Mouse (Mus musculus) hindbrain, embryonic 14.5 days (tissue): ENCODE results near the gene Ggct. TPM values are rescaled to one million over a fixed set of nuclear protein-coding genes. Genes with fewer than 3 reads are reported as not detected.

Experiments
- ATAC-seq: fragments of 200-750 bp; cut with Nextera tagmentation; 2 replicates; pipeline ENCODE4 v1.8.0; 2017; ENCODE audit warnings: moderate number of reproducible peaks, mild to moderate bottlenecking, moderate TSS enrichment, moderate library complexity; ENCODE audit not compliant: low FRiP score
- DNase-seq: peaks from one replicate; pipeline ENCODE4 v3.0.0-alpha.2; 2015; ENCODE audit warnings: low spot score
- H3K27ac ChIP-seq: fragments of 300-500 bp; sonication (generic); 2 replicates; pipeline ENCODE4 v1.5.1; 2014; ENCODE audit warnings: mild to moderate bottlenecking, moderate library complexity
- H3K27me3 ChIP-seq: fragments of 300-500 bp; sonication (generic); 2 replicates; pipeline ENCODE4 v1.6.1; 2014; ENCODE audit warnings: mild to moderate bottlenecking, low read length, mixed read lengths; ENCODE audit not compliant: control insufficient read depth, insufficient read depth
- H3K36me3 ChIP-seq: fragments of 300-500 bp; sonication (generic); replicated peaks from 2 replicates; pipeline ENCODE4 v1.6.1; 2014; ENCODE audit not compliant: control insufficient read depth, insufficient read depth
- H3K4me1 ChIP-seq: fragments of 300-500 bp; sonication (generic); replicated peaks from 2 replicates; pipeline ENCODE4 v1.6.1; 2014; ENCODE audit warnings: antibody characterized with exemption, low read length, mixed read lengths; ENCODE audit not compliant: control insufficient read depth, insufficient read depth
- H3K4me2 ChIP-seq: fragments of 300-500 bp; sonication (generic); replicated peaks from 2 replicates; pipeline ENCODE4 v1.6.1; 2014; ENCODE audit warnings: mild to moderate bottlenecking, moderate library complexity
- H3K4me3 ChIP-seq: fragments of 300-500 bp; sonication (generic); replicated peaks from 2 replicates; pipeline ENCODE4 v1.5.1; 2014; ENCODE audit warnings: mild to moderate bottlenecking, low read length
- H3K9ac ChIP-seq: fragments of 300-500 bp; sonication (generic); 2 replicates; pipeline ENCODE4 v1.6.1; 2014
- H3K9me3 ChIP-seq: fragments of 300-500 bp; sonication (generic); 2 replicates; pipeline ENCODE4 v1.6.1; 2016; ENCODE audit warnings: low read length; ENCODE audit not compliant: control insufficient read depth
- WGBS: fragments of 180-500 bp; shearing (Covaris S2); extraction: QIAGEN DNeasy Blood & Tissue Kit; methylation state at CpG from one replicate; pipeline ENCODE4 v1.1.7; 2014; 5-methylcytosine and 5-hydroxymethylcytosine counted together
- polyA plus RNA-seq: library from polyadenylated mRNA; unstranded; fragments of >200 nt; fragmentation: Nextera tagmentation; extraction: Ambion mirVana; gene quantifications from 2 replicates; pipeline ENCODE4 v1.2.1, GENCODE M21; 2014

Ggct gene
- polyA plus RNA-seq, 1 experiment from 2014 or later = 15.2 TPM

DNA sequence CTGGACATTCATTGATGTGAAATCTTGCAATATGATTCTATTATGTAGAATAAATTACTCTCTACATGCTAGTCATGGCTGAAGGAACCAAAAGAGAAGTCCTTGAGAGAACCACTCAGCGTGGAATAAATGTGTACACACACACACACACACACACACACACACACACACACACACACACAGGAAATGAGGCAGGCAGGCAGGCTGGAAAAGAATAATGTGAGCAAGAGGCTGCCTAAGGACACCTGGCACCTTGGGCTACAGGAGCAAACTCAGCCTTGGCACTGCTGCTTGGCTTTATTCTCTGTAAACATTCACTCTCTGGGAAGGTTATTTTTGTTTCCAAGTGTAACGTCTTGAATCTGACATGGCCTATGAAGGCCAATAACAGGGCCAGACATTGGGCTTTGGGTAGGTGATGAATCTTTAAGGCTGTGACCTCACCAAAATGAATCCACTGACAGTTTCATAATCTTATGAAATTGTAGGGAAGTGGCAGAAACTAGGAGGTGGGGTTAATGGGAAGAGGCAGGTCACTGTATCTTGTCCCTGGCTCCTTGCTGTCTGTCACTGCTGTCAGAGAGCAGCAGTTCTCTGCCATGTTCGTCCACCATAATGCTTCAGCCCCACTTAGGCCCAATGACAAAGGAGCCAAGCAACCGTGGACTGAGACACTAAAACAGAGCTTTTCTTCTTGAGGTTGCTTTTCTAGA lies 46.4 kb downstream of the Ggct start:
- no peak for ATAC-seq
- Histone ChIP-seq H3K9ac (no peak overlapping the region), H3K36me3 (no peaks in the 10 kb centered on the region), H3K27me3 (peaks cover 20% of the 10 kb centered on the region), H3K27ac (no peak overlapping the region), H3K4me2 (no peak overlapping the region), H3K4me1 (no peaks in the 10 kb centered on the region), H3K4me3 (no peak overlapping the region), H3K9me3 (no peaks in the 10 kb centered on the region)
- 70% methylated on average over 4 of the region's 4 CpGs for WGBS
- no peak for DNase-seq

DNA sequence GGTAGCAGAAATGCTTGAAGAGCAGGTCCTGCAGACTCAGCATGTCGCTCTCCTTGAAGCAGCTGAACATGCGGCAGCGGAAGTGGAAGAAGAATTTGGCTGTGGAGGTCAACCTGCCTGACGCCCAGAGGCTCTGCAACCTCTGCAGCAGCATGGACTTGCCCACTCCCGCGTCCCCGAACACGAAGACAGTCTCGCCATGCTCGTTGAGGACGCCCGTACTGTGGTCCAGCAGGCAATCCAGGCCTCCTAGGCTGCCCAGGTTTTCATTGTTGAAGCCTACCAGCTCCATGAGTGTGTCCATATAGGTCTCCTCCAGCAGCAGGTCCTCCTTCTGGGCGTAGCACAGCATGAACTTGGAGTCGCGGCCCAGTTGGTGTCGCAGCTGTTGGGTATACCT lies 48.2 kb downstream of the Ggct start:
- Histone ChIP-seq H3K36me3 (no peaks in the 10 kb centered on the region), H3K9me3 (no peaks in the 10 kb centered on the region), H3K27ac (no peak overlapping the region), H3K9ac (no peak overlapping the region), H3K27me3 (peaks cover 20% of the 10 kb centered on the region), H3K4me3 (no peak overlapping the region), H3K4me1 (no peaks in the 10 kb centered on the region), H3K4me2 (no peak overlapping the region)
- DNase-seq (no peak), ATAC-seq (no peak)
- 83% methylated on average over 16 of the region's 16 CpGs for WGBS

DNA sequence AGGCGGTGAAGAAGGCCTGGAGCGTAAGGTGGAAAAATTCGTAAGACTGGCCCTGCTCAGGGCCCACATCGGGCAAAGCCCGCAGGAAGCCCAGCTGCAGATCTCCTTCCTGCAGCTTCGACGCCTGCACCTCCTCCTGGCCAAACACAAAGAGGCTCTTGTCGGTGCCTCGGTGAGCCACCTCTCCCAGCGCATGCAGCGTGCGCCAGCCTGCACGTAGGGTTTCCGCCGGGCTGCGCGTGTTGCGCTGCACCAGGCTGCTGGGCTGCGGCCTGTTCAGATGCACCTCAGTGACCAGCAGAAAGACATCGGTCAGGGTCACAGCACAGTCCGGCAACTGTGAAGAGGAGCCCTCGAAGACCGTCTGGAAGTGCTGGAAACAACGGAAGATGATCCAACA lies 49.0 kb downstream of the Ggct start:
- Histone ChIP-seq H3K4me3 (no peak overlapping the region), H3K27ac (no peak overlapping the region), H3K4me2 (0 out of 2 replicates have a peak overlapping the region, but pooled peaks have one; percentile 12), H3K36me3 (no peaks in the 10 kb centered on the region), H3K27me3 (peaks cover 20% of the 10 kb centered on the region), H3K9me3 (no peaks in the 10 kb centered on the region), H3K4me1 (no peaks in the 10 kb centered on the region), H3K9ac (no peak overlapping the region)
- ATAC-seq = no peak
- 51% methylated on average over 24 of the region's 24 CpGs for WGBS
- DNase-seq = no peak

DNA sequence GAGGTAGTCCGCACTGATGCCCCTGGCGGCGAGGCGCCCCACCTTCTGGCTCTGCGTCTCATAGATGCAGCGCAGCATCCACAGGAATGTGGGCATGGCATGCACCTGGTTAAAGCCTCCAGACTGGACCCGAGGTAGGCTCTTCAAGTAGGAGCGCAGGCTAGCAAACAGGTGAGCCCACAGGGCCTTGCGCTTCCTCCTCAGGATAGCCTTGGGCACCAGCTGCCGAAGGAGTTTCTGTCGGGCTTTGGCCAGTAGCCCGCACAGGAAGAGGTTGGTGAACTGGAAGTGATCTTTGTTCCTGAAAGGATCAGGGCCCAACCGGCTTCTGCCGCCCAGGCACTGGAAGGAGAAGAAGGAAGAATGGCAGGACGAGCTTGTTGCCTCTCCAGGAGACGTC lies 49.5 kb downstream of the Ggct start:
- no peak overlapping the region for H3K4me3 ChIP-seq
- H3K27me3 ChIP-seq = peaks cover 20% of the 10 kb centered on the region
- no peak overlapping the region for H3K27ac ChIP-seq
- ATAC-seq (no peak), DNase-seq (no peak)
- no peaks in the 10 kb centered on the region for H3K9me3 ChIP-seq
- H3K4me2 ChIP-seq = no peak overlapping the region
- WGBS = 77% methylated on average over 16 of the region's 16 CpGs
- H3K36me3 ChIP-seq = no peaks in the 10 kb centered on the region
- H3K9ac ChIP-seq = no peak overlapping the region
- H3K4me1 ChIP-seq = no peaks in the 10 kb centered on the region

DNA sequence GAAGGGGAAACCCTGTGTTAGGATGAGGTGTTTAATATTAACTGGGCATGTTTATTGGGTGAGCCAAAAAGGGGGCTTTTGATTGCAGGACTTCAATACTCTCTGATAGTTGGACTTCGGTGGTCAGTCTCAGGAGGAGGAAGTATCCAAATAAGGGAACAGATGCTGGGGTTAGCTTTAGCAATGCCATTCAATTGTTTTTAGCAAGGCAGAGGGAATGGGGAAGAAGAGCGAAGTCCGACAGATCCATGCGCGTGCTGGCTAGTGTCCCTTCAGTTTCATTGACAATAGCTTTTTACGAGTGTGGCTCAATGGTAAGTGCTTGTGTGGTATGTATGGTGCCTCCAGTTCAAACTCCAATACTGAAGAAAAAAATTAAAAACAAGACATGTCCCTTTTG lies 51.6 kb downstream of the Ggct start:
- 95% methylated on average over 6 of the region's 6 CpGs for WGBS

DNA sequence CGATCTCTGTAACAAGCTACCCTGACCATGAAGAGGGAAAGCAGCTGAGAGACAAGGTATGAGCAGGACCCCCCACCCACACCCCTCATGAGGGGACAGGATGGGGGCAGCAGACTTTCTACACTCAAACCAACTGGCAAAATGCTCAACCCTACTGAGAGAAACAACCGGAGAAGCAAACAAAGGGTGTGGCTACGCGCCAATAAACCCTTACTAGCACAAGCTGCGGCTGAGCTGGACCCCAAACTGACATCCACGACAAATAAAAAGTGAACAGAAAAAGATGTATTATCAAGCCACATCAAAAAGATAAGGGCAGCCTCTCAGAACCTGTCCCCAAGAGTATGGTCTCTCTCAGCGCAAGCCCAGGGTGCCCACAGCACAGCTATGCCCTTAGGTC lies 52.6 kb downstream of the Ggct start:
- WGBS = 69% methylated on average over 7 of the region's 7 CpGs
- Histone ChIP-seq H3K4me2 (no peak overlapping the region), H3K9me3 (no peaks in the 10 kb centered on the region), H3K27ac (no peak overlapping the region), H3K9ac (no peak overlapping the region), H3K27me3 (peaks cover 20% of the 10 kb centered on the region), H3K4me3 (no peak overlapping the region), H3K36me3 (no peaks in the 10 kb centered on the region), H3K4me1 (no peaks in the 10 kb centered on the region)
- DNase-seq (no peak), ATAC-seq (no peak)

More for the DNA sequence above, 51.6 kb downstream of the Ggct start:
- H3K9me3 ChIP-seq = no peaks in the 10 kb centered on the region
- H3K4me3 ChIP-seq = no peak overlapping the region
- no peak overlapping the region for H3K27ac ChIP-seq
- no peak overlapping the region for H3K9ac ChIP-seq
- DNase-seq (no peak), ATAC-seq (no peak)
- H3K4me1 ChIP-seq = no peaks in the 10 kb centered on the region
- H3K4me2 ChIP-seq = no peak overlapping the region
- H3K27me3 ChIP-seq = peaks cover 20% of the 10 kb centered on the region
- H3K36me3 ChIP-seq = no peaks in the 10 kb centered on the region

DNA sequence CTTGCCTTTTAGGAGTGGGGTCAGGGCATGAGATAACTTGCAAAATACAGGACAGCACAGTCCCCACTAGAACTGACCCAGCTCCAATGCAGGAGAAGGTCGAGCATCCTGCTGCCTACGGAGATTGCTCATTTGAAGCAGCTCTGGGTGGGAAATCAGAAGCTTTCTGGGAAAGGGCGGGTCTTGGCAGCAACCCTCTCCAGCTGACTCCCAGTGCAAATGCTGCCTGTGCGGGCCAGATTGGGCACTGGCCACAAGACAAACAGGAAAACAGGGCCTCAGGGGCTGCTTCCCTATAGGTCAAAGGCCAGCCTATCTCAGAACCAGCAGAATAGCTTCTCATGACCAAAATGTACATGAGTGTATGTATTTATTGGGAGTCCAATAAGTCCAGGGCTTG lies 53.1 kb downstream of the Ggct start:
- H3K4me3 ChIP-seq = no peak overlapping the region
- H3K36me3 ChIP-seq = no peaks in the 10 kb centered on the region
- 64% methylated on average over 4 of the region's 4 CpGs for WGBS
- ATAC-seq = no peak
- H3K9me3 ChIP-seq = no peaks in the 10 kb centered on the region
- no peak for DNase-seq
- H3K27ac ChIP-seq = no peak overlapping the region
- no peak overlapping the region for H3K4me2 ChIP-seq
- H3K27me3 ChIP-seq = peaks cover 18% of the 10 kb centered on the region
- no peaks in the 10 kb centered on the region for H3K4me1 ChIP-seq
- H3K9ac ChIP-seq = no peak overlapping the region

DNA sequence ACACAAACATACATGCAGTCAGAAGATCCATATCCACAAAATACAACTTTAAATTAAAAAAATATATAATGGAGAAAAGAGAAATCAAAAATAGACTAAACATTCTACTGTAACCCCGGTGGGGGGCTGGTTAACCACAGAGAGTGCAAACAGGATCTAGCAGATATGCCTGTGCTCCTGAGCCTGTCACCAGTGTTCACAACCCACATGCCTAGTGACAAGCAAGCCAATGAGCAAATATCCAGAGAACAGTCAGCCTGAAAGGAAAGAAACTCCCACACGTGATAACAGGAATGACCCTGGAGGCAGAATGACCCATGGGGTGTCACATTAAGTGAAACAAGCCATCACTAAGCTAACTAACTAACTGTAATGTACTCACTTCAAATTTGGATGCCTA lies 56.3 kb downstream of the Ggct start:
- no peaks in the 10 kb centered on the region for H3K9me3 ChIP-seq
- no peaks in the 10 kb centered on the region for H3K27me3 ChIP-seq
- no peak overlapping the region for H3K9ac ChIP-seq
- no peaks in the 10 kb centered on the region for H3K36me3 ChIP-seq
- H3K27ac ChIP-seq = no peak overlapping the region
- no peak overlapping the region for H3K4me3 ChIP-seq
- H3K4me2 ChIP-seq = no peak overlapping the region
- no peaks in the 10 kb centered on the region for H3K4me1 ChIP-seq
- 82% methylated on average over 2 of the region's 2 CpGs for WGBS
- no peak for ATAC-seq
- no peak for DNase-seq

DNA sequence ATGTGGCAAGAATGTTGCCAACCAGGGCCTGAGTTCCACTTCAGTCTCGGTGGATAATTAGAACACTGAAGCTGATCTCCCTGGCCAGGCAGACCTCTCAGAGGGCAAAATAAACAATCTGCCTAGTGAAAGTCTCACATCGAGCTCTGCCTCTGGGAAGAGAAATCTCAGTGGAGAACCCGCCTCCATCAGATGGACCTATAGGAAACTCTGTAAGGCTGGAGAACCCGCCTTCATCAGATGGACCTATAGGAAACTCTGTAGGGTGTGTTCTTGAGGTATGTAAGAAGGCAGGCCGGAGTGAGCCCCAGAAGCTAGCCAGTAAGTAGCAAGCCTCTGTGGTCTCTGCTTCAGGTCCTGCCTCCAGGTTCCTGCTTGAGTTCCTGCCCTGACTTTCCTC lies 57.8 kb downstream of the Ggct start:
- Histone ChIP-seq H3K36me3 (no peaks in the 10 kb centered on the region), H3K27ac (no peak overlapping the region), H3K4me1 (no peaks in the 10 kb centered on the region), H3K9me3 (no peaks in the 10 kb centered on the region), H3K9ac (no peak overlapping the region), H3K4me2 (no peak overlapping the region), H3K4me3 (no peak overlapping the region), H3K27me3 (no peaks in the 10 kb centered on the region)
- ATAC-seq (no peak), DNase-seq (no peak)
- WGBS = 86% methylated on average over 5 of the region's 5 CpGs

DNA sequence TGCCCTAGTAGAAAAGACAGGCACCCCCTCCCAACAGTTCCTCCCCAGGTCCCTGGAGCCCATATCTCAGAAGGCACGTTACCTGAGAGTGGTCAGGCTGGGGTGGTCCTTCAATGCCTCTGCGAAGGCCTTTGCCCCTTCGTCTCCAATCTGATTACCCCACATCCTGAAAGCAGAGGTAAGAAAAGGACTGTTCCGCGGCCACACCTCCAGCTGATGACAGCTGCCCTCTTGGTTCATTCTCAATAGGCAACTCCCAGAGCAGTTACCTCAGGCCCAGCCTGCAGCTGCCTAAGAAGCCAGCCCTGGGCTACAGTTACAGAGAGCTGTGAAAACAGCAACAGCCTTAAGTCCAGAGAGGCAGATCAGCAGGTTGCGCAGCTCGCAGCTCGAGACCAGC lies 58.4 kb downstream of the Ggct start:
- no peaks in the 10 kb centered on the region for H3K4me1 ChIP-seq
- WGBS = 94% methylated on average over 8 of the region's 8 CpGs
- H3K4me2 ChIP-seq = no peak overlapping the region
- no peak overlapping the region for H3K4me3 ChIP-seq
- ATAC-seq (no peak), DNase-seq (no peak)
- H3K27ac ChIP-seq = no peak overlapping the region
- no peaks in the 10 kb centered on the region for H3K9me3 ChIP-seq
- no peaks in the 10 kb centered on the region for H3K27me3 ChIP-seq
- H3K9ac ChIP-seq = no peak overlapping the region
- no peaks in the 10 kb centered on the region for H3K36me3 ChIP-seq
